ENCODE assay signal across 8 mouse cellular contexts in genomic region chr1:180433098-180433538, GRCm38 (mm10). TPM values are rescaled to one million over a fixed set of nuclear protein-coding genes. Genes with fewer than 3 reads are reported as not detected.
A peak's percentile ranks its signal among the peaks of the same experiment; 100 is the strongest.
DNase-seq lines count a peak whose midpoint lies in the region; ATAC-seq lines count a peak whose summit lies in the region.

No protein-coding gene starts in this region.

- H3K9ac ChIP-seq in lung, embryonic 16.5 days (ENCODE audit: low read length): peak overlapping the region; percentile 54
- H3K9ac ChIP-seq in forebrain, embryonic 11.5 days (ENCODE audit: low read length): peak overlapping the region; percentile 74
- H3K9ac ChIP-seq in limb, embryonic 13.5 days: peak overlapping the region; percentile 65
- H3K9ac ChIP-seq in stomach, embryonic 15.5 days: no peak overlapping the region

- H3K27me3 ChIP-seq in lung, embryonic 16.5 days (ENCODE audit: control insufficient read depth, insufficient read depth, low read depth, low read length): no peaks in the 10 kb centered on the region
- no peaks in the 10 kb centered on the region for H3K27me3 ChIP-seq in forebrain, embryonic 11.5 days (ENCODE audit: control insufficient read depth, insufficient read depth, low read length)
- no peaks in the 10 kb centered on the region for H3K27me3 ChIP-seq in limb, embryonic 13.5 days
- peaks cover 3% of the 10 kb centered on the region; the same call in 1 of the 2 replicates for H3K27me3 ChIP-seq in stomach, embryonic 15.5 days (replicated peaks)

- H3K4me1 ChIP-seq in lung, embryonic 16.5 days (replicated peaks; ENCODE audit: control insufficient read depth, insufficient read depth, low read length): peaks cover 9% of the 10 kb centered on the region; the same call in 1 of the 2 replicates
- H3K4me1 ChIP-seq in forebrain, embryonic 11.5 days (replicated peaks; ENCODE audit: control insufficient read depth, insufficient read depth, low read length): peaks cover 11% of the 10 kb centered on the region; the same call in 1 of the 2 replicates
- H3K4me1 ChIP-seq in limb, embryonic 13.5 days: peaks cover 34% of the 10 kb centered on the region
- H3K4me1 ChIP-seq in stomach, embryonic 15.5 days: peaks cover 6% of the 10 kb centered on the region

- peak overlapping the region; percentile 53 for H3K4me2 ChIP-seq in lung, embryonic 16.5 days (ENCODE audit: low read depth, low read length)
- peak overlapping the region; percentile 66 for H3K4me2 ChIP-seq in forebrain, embryonic 11.5 days (ENCODE audit: low read depth, low read length, severe bottlenecking)
- peak overlapping the region; percentile 70 for H3K4me2 ChIP-seq in limb, embryonic 13.5 days (replicated peaks)
- peak overlapping the region; percentile 46 for H3K4me2 ChIP-seq in stomach, embryonic 15.5 days

- no peaks in the 10 kb centered on the region for H3K9me3 ChIP-seq in lung, embryonic 16.5 days (ENCODE audit: control insufficient read depth, low read length)
- no peaks in the 10 kb centered on the region for H3K9me3 ChIP-seq in forebrain, embryonic 11.5 days (ENCODE audit: control insufficient read depth, low read length)
- H3K9me3 ChIP-seq in limb, embryonic 13.5 days: no peaks in the 10 kb centered on the region
- no peaks in the 10 kb centered on the region for H3K9me3 ChIP-seq in stomach, embryonic 15.5 days

- DNase-seq in lung, postnatal 25 days (ENCODE audit: low spot score): no peak
- peak; percentile 75 for DNase-seq in forebrain, embryonic 11.5 days (ENCODE audit: low spot score)
- DNase-seq in spleen, postnatal 36 days (ENCODE audit: low spot score in 2 of 2): no peak
- no peak for DNase-seq in gastrocnemius, postnatal 25 days

- H3K4me3 ChIP-seq in lung, embryonic 16.5 days (ENCODE audit: low read length): peak overlapping the region; percentile 22; the same call in 1 of the 2 replicates
- peak overlapping the region; percentile 38 for H3K4me3 ChIP-seq in forebrain, embryonic 11.5 days (ENCODE audit: low read depth, low read length)
- peak overlapping the region; percentile 38 for H3K4me3 ChIP-seq in limb, embryonic 13.5 days
- H3K4me3 ChIP-seq in stomach, embryonic 15.5 days (replicated peaks): peak overlapping the region; percentile 14; the same call in 1 of the 2 replicates

- WGBS in lung, embryonic 16.5 days: 3% methylated on average over 16 of the region's 16 CpGs
- WGBS in forebrain, embryonic 11.5 days: 1% methylated on average over 16 of the region's 16 CpGs
- 2% methylated on average over 16 of the region's 16 CpGs for WGBS in limb, embryonic 13.5 days
- 3% methylated on average over 16 of the region's 16 CpGs for WGBS in stomach, embryonic 15.5 days

- no peaks in the 10 kb centered on the region for H3K36me3 ChIP-seq in lung, embryonic 16.5 days (ENCODE audit: control insufficient read depth, insufficient read depth, low read length)
- H3K36me3 ChIP-seq in forebrain, embryonic 11.5 days (ENCODE audit: control insufficient read depth, insufficient read depth, low read length): no peaks in the 10 kb centered on the region
- H3K36me3 ChIP-seq in limb, embryonic 13.5 days: no peaks in the 10 kb centered on the region
- H3K36me3 ChIP-seq in stomach, embryonic 15.5 days: no peaks in the 10 kb centered on the region

- no peak overlapping the region for H3K27ac ChIP-seq in lung, embryonic 16.5 days (ENCODE audit: low read length)
- peak overlapping the region; percentile 46; the same call in 1 of the 2 replicates for H3K27ac ChIP-seq in forebrain, embryonic 11.5 days (ENCODE audit: low read depth, low read length)
- peak overlapping the region; percentile 44; the same call in 1 of the 2 replicates for H3K27ac ChIP-seq in limb, embryonic 13.5 days
- no peak overlapping the region for H3K27ac ChIP-seq in stomach, embryonic 15.5 days

- peak; percentile 1; the same call in 1 of the 2 replicates for ATAC-seq in lung, embryonic 16.5 days (ENCODE audit: low read depth)
- ATAC-seq in forebrain, embryonic 11.5 days (replicated peaks; ENCODE audit: low FRiP score): peak; percentile 70
- peak; percentile 35; the same call in 1 of the 2 replicates for ATAC-seq in limb, embryonic 13.5 days (ENCODE audit: low FRiP score, low read depth)
- ATAC-seq in stomach, embryonic 15.5 days (ENCODE audit: insufficient read depth, low FRiP score, low read depth): no peak
- no peak for ATAC-seq in erythroblast, adult 5-6 weeks (replicated peaks; ENCODE audit: low FRiP score, poor library complexity, severe bottlenecking)

RNA-seq across cellular contexts. Expression of gene Stum, which starts 50.2 kb away (rescaled TPM):
- polyA plus RNA-seq in lung, embryonic 16.5 days (2015; fragmentation: Nextera tagmentation; extraction: Ambion mirVana): 0.08 and 0.33 TPM in 2 replicates
- 0.55 and 1.1 TPM in 2 replicates for polyA plus RNA-seq in forebrain, embryonic 11.5 days (2014; fragmentation: Nextera tagmentation; extraction: Ambion mirVana)
- 2.8 and 4.6 TPM in 2 replicates for polyA plus RNA-seq in limb, embryonic 13.5 days (2015; fragmentation: Nextera tagmentation; extraction: Ambion mirVana)
- 1.6 and 2.0 TPM in 2 replicates for polyA plus RNA-seq in stomach, embryonic 15.5 days (2015; fragmentation: Nextera tagmentation; extraction: Ambion mirVana)
- not detected in 2 replicates for total RNA-seq in erythroblast, adult 5-6 weeks (2015; ENCODE audit: low replicate concordance)
- not detected in 2 replicates for total RNA-seq in erythroblast, adult 5-6 weeks (2017; ENCODE audit: low replicate concordance)
- total RNA-seq in gastrocnemius, postnatal 25 days (2021): under 1 TPM; 0.43 to 0.49 TPM

Comparison
In these comparisons a context has a peak if more than half of its experiments do, and no peak if none do; other contexts are left out.
1. ATAC-seq: peak in lung, embryonic 16.5 days (single experiment), forebrain, embryonic 11.5 days (single experiment) and limb, embryonic 13.5 days (single experiment); none in stomach, embryonic 15.5 days (single experiment) and erythroblast, adult 5-6 weeks (single experiment).
2. H3K27ac ChIP-seq: peak in forebrain, embryonic 11.5 days (single experiment) and limb, embryonic 13.5 days (single experiment); none in lung, embryonic 16.5 days (single experiment) and stomach, embryonic 15.5 days (single experiment).
3. Peak in every context shown above with its lines, with median percentiles within 50 percentile points of each other: H3K4me2 ChIP-seq and H3K4me3 ChIP-seq.